Mouse (Mus musculus): ENCODE data around the gene Pex5l. TPM values are rescaled to one million over a fixed set of nuclear protein-coding genes. Genes with fewer than 3 reads are reported as not detected.

Gene Pex5l
- polyA plus RNA-seq, 1 experiment from 2014 or later, result 0.17 TPM

DNA sequence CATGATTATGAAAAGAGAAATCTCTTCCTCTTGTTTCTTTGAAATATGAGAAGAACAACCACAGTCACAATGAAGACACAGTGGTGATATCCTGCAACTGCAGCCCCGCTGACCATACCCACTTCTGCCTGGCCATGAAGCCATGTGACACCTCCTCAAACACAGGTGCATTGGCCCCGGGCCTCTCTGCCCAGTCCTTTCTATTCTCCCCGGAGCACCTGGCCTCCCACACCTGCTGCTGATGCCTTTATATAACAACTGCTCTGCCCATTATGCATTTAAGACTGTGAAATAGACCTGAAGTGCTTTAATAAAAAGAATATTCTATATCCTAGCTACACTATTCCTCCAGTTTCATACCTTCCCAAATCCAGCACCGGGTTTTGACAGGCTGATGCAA is 54.8 kb downstream of the Pex5l start:
- 47% methylated on average over 4 of the region's 4 CpGs for WGBS
- Histone ChIP-seq H3K27ac (ENCODE audit: low read length) (no peak overlapping the region), H3K4me3 (ENCODE audit: low read depth, low read length) (no peak overlapping the region), H3K4me2 (replicated peaks; ENCODE audit: low read depth, low read length) (no peak overlapping the region), H3K27me3 (replicated peaks; ENCODE audit: insufficient read depth, low read length) (no peaks in the 10 kb centered on the region), H3K9ac (replicated peaks; ENCODE audit: low read depth) (no peak overlapping the region), H3K9me3 (ENCODE audit: low read length) (no peaks in the 10 kb centered on the region), H3K36me3 (ENCODE audit: insufficient read depth, low read length) (no peaks in the 10 kb centered on the region), H3K4me1 (ENCODE audit: insufficient read depth, low read depth, low read length) (no peaks in the 10 kb centered on the region)
- no peak for TF ChIP-seq EP300 (IDR thresholded peaks at IDR 0.05)
- no peak for TF ChIP-seq CTCF (IDR thresholded peaks at IDR 0.05)
- DNase-seq (ENCODE audit: low spot score) (no peak), ATAC-seq (no peak)

DNA sequence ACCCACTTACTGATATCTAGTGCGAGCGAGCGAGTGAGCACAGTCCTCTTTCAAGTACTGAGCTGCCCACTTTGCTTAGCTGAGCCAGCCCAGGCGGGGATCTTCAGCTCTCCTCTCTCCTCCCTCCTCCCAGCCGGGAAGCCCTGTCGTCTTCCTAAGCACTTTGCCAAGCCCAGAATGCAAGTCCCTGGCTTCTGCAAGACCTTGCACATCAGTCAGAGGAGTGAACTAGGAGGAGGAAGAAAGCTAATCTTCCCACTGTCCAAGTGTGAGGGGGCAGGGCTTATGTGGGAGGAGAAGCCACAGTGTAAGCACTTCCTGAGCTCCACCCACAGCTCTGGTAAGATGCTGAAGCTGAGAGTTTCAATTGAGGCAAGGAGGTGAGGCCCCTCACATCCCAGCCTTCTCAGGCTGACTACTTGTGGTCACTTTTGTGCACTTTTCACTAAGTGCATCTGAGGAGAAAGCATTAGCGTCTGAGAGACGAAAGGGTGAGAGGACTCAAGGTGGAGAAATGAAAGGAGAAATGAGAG is 60.2 kb downstream of the Pex5l start:
- H3K9me3 ChIP-seq (ENCODE audit: low read length), result no peaks in the 10 kb centered on the region
- DNase-seq (ENCODE audit: low spot score) (peak; percentile 6), ATAC-seq (no peak)
- TF ChIP-seq EP300 (IDR thresholded peaks at IDR 0.05), result no peak
- no peak for TF ChIP-seq CTCF (IDR thresholded peaks at IDR 0.05)
- no peak overlapping the region for H3K4me2 ChIP-seq (replicated peaks; ENCODE audit: low read depth, low read length)
- no peak overlapping the region for H3K9ac ChIP-seq (replicated peaks; ENCODE audit: low read depth)
- H3K4me3 ChIP-seq (ENCODE audit: low read depth, low read length), result no peak overlapping the region
- H3K27ac ChIP-seq (ENCODE audit: low read length), result no peak overlapping the region
- no peaks in the 10 kb centered on the region for H3K4me1 ChIP-seq (ENCODE audit: insufficient read depth, low read depth, low read length)
- H3K36me3 ChIP-seq (ENCODE audit: insufficient read depth, low read length), result no peaks in the 10 kb centered on the region
- 17% methylated on average over 8 of the region's 8 CpGs for WGBS
- no peaks in the 10 kb centered on the region for H3K27me3 ChIP-seq (replicated peaks; ENCODE audit: insufficient read depth, low read length)

DNA sequence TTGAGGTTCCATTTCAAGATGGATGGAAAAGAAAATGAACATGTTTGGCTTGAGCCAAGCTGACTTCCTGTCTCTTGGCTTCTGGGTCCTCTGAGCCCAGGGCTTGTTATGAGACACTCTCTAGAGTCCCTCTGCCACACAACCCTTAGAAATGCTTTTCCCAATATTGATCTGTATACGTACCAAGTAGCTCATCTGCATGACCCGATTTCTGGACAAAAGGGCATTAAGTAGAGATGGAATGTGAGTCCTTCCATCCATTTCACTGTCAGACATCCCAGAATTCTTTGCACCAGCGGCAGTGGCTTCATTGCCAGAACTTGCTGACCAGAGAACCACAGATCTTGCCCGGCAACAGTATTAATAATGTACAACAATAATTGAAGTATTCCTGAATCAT is 61.3 kb downstream of the Pex5l start:
- no peaks in the 10 kb centered on the region for H3K9me3 ChIP-seq (ENCODE audit: low read length)
- no peak overlapping the region for H3K4me3 ChIP-seq (ENCODE audit: low read depth, low read length)
- H3K4me1 ChIP-seq (ENCODE audit: insufficient read depth, low read depth, low read length), result no peaks in the 10 kb centered on the region
- no peak overlapping the region for H3K9ac ChIP-seq (replicated peaks; ENCODE audit: low read depth)
- no peak overlapping the region for H3K4me2 ChIP-seq (replicated peaks; ENCODE audit: low read depth, low read length)
- TF ChIP-seq EP300 (IDR thresholded peaks at IDR 0.05) (no peak), CTCF (IDR thresholded peaks at IDR 0.05) (no peak)
- ATAC-seq (no peak), DNase-seq (ENCODE audit: low spot score) (no peak)
- H3K27ac ChIP-seq (ENCODE audit: low read length), result no peak overlapping the region
- H3K36me3 ChIP-seq (ENCODE audit: insufficient read depth, low read length), result no peaks in the 10 kb centered on the region
- WGBS, result 74% methylated on average over 4 of the region's 4 CpGs
- H3K27me3 ChIP-seq (replicated peaks; ENCODE audit: insufficient read depth, low read length), result no peaks in the 10 kb centered on the region

DNA sequence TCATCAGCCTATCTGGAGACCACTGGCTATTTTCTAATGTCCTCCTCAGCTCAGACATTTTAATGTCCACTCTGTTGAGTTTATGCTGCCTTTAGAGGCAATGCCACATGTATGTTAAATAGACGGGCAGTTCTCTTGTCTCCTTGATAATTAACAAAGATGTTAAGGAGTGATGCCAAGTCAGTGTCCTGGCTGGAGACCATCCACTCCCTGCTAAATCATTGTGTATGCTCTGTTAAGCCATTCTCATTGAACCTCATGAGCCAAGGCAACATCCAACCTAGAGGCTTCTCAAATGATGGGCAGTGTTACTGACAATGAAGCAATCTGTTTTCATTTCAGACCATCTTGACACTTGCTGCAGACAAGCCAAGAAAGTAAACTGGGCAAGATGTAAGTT is 63.4 kb downstream of the Pex5l start:
- Histone ChIP-seq H3K9ac (replicated peaks; ENCODE audit: low read depth) (no peak overlapping the region), H3K27ac (ENCODE audit: low read length) (no peak overlapping the region), H3K4me3 (ENCODE audit: low read depth, low read length) (no peak overlapping the region), H3K27me3 (replicated peaks; ENCODE audit: insufficient read depth, low read length) (no peaks in the 10 kb centered on the region), H3K4me2 (replicated peaks; ENCODE audit: low read depth, low read length) (no peak overlapping the region), H3K9me3 (ENCODE audit: low read length) (no peaks in the 10 kb centered on the region), H3K4me1 (ENCODE audit: insufficient read depth, low read depth, low read length) (no peaks in the 10 kb centered on the region), H3K36me3 (ENCODE audit: insufficient read depth, low read length) (no peaks in the 10 kb centered on the region)
- ATAC-seq (no peak), DNase-seq (ENCODE audit: low spot score) (no peak)
- TF ChIP-seq EP300 (IDR thresholded peaks at IDR 0.05) (no peak), CTCF (IDR thresholded peaks at IDR 0.05) (no peak)
- 81% methylated on average over 1 of the region's 1 CpGs for WGBS

DNA sequence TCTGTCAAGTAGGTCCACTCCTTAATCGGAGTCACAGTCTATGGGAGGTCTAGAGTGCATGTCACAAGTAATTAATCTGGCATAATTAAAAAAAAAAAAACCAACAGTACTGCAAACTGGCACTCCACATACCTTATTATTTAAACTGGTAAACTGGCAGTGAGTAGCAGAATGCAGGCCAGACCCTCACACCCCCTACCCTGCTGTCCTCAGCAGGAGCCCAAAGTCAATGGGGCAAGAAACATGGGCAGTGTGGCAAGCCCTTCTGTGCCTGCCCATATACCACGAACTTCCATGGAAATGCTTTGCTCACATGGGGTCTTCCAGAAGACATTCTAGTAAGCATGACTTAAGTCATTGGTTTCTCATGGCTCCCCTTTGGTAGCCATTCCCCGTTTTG is 63.9 kb downstream of the Pex5l start:
- Histone ChIP-seq H3K27me3 (replicated peaks; ENCODE audit: insufficient read depth, low read length) (no peaks in the 10 kb centered on the region), H3K27ac (ENCODE audit: low read length) (no peak overlapping the region), H3K9me3 (ENCODE audit: low read length) (no peaks in the 10 kb centered on the region), H3K36me3 (ENCODE audit: insufficient read depth, low read length) (no peaks in the 10 kb centered on the region), H3K4me2 (replicated peaks; ENCODE audit: low read depth, low read length) (no peak overlapping the region), H3K4me3 (ENCODE audit: low read depth, low read length) (no peak overlapping the region), H3K9ac (replicated peaks; ENCODE audit: low read depth) (no peak overlapping the region), H3K4me1 (ENCODE audit: insufficient read depth, low read depth, low read length) (0 out of 2 replicates have a peak, but pooled peaks cover under 1% of the 10 kb centered on the region)
- no peak for TF ChIP-seq EP300 (IDR thresholded peaks at IDR 0.05)
- TF ChIP-seq CTCF (IDR thresholded peaks at IDR 0.05), result no peak
- WGBS, result 70% methylated on average over 3 of the region's 3 CpGs
- ATAC-seq, result no peak
- DNase-seq (ENCODE audit: low spot score), result no peak

- no peak overlapping the region for H3K4me3 ChIP-seq (ENCODE audit: low read depth, low read length)
- WGBS, result 59% methylated on average over 2 of the region's 2 CpGs
- no peaks in the 10 kb centered on the region for H3K27me3 ChIP-seq (replicated peaks; ENCODE audit: insufficient read depth, low read length)
- DNase-seq (ENCODE audit: low spot score) (no peak), ATAC-seq (no peak)
- 0 out of 2 replicates have a peak, but pooled peaks cover 3% of the 10 kb centered on the region for H3K4me1 ChIP-seq (ENCODE audit: insufficient read depth, low read depth, low read length)
- no peaks in the 10 kb centered on the region for H3K9me3 ChIP-seq (ENCODE audit: low read length)
- no peak overlapping the region for H3K4me2 ChIP-seq (replicated peaks; ENCODE audit: low read depth, low read length)
- TF ChIP-seq CTCF (IDR thresholded peaks at IDR 0.05) (no peak), EP300 (IDR thresholded peaks at IDR 0.05) (no peak)
- no peak overlapping the region for H3K27ac ChIP-seq (ENCODE audit: low read length)
- H3K36me3 ChIP-seq (ENCODE audit: insufficient read depth, low read length), result no peaks in the 10 kb centered on the region
- no peak overlapping the region for H3K9ac ChIP-seq (replicated peaks; ENCODE audit: low read depth)
Observed at GRCm38 (mm10) chr3:33075696-33076095, 67.4 kb downstream of the Pex5l start.

All from lung, postnatal 0 days (tissue).